Mouse (Mus musculus): Measurements from ENCODE around the gene Rabep1. TPM values are rescaled to one million over a fixed set of nuclear protein-coding genes. Genes with fewer than 3 reads are reported as not detected.

Gene Rabep1
- polyA plus RNA-seq, 1 experiment from 2014 or later: 29.5 TPM

GRCm38 (mm10) chr11:70964222-70964907 lies 119.8 kb downstream of the Rabep1 start:
- ATAC-seq (ENCODE audit: low FRiP score, low TSS enrichment): no peak
- H3K36me3 ChIP-seq (ENCODE audit: insufficient read depth, low read length): peaks cover 58% of the 10 kb centered on the region

GRCm38 (mm10) chr11:70969271-70969794 lies 124.8 kb downstream of the Rabep1 start:
- H3K27ac ChIP-seq (ENCODE audit: low read length): peak overlapping the region; percentile 69
- H3K4me3 ChIP-seq (ENCODE audit: low read length): peak overlapping the region; percentile 73
- H3K4me1 ChIP-seq (ENCODE audit: insufficient read depth, low read length): peaks cover 16% of the 10 kb centered on the region
- H3K9me3 ChIP-seq (ENCODE audit: low read length): no peaks in the 10 kb centered on the region
- under 1% methylated on average over 25 of the region's 25 CpGs for WGBS
- H3K36me3 ChIP-seq (ENCODE audit: insufficient read depth, low read length): peaks cover 28% of the 10 kb centered on the region
- 0 out of 2 replicates have a peak, but pooled peaks have one; percentile 5 for ATAC-seq (ENCODE audit: low FRiP score, low TSS enrichment)
- peak overlapping the region; percentile 85 for H3K9ac ChIP-seq (replicated peaks; ENCODE audit: low read length)
- peak overlapping the region; percentile 91 for H3K4me2 ChIP-seq (replicated peaks; ENCODE audit: low read depth, low read length)
- H3K27me3 ChIP-seq (ENCODE audit: insufficient read depth, low read length): no peaks in the 10 kb centered on the region

More at GRCm38 (mm10) chr11:70964222-70964907, 119.8 kb downstream of the Rabep1 start:
- Histone ChIP-seq H3K9me3 (ENCODE audit: low read length) (no peaks in the 10 kb centered on the region), H3K27me3 (ENCODE audit: insufficient read depth, low read length) (no peaks in the 10 kb centered on the region), H3K4me3 (ENCODE audit: low read length) (no peak overlapping the region), H3K4me1 (ENCODE audit: insufficient read depth, low read length) (peaks cover 11% of the 10 kb centered on the region), H3K9ac (replicated peaks; ENCODE audit: low read length) (no peak overlapping the region), H3K4me2 (replicated peaks; ENCODE audit: low read depth, low read length) (no peak overlapping the region), H3K27ac (ENCODE audit: low read length) (no peak overlapping the region)
- 87% methylated on average over 4 of the region's 4 CpGs for WGBS

DNA sequence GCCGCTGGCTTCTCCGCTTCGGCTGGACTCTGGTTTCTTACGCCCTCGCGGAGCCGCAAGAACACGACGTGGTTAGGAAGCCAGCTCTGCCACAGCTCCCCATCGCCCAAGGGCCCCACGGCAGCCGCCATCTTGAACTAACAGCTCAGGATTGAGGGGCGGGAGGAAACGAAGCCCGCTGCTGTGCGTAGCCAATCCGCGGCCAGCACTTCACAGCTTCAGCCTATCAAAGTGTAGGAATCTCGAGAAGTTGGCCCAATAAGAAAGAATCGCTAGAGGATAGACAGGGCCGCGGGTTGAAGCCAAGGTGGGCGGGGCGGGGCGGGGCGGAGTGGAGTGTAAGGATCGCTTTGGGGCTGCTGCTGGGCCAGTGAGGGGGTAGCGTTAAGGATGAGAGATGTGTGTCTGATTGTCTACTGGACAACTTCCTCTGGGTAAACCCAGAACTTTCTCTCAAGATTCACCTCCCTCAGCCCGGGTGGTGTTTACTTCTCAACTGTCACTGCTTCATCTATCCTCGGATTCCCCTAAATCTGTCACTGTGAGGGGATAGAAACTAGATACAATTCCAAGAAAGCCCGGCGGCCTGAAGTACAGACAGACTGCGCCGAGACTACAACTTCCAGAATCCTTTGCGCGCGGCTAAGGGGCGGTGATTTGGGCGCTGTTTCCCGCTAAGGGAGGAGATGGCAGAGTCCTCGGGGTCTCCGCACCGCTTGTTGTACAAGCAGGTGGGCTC lies 125.4 kb downstream of the Rabep1 start, which contains the start of the genes Nup88 and Rpain:
TSS of gene Nup88 (minus strand) at position 153 of the 739 bp plus-strand sequence.
TSS of gene Rpain (plus strand) at position 393 of the 739 bp plus-strand sequence.
- Histone ChIP-seq H3K4me3 (ENCODE audit: low read length) (peak within 1 kb of the TSS; percentile 73), H3K4me1 (ENCODE audit: insufficient read depth, low read length) (peaks cover 16% of the 10 kb centered on the region), H3K9me3 (ENCODE audit: low read length) (no peaks in the 10 kb centered on the region), H3K36me3 (ENCODE audit: insufficient read depth, low read length) (peaks cover 26% of the 10 kb centered on the region), H3K27me3 (ENCODE audit: insufficient read depth, low read length) (no peaks in the 10 kb centered on the region), H3K27ac (ENCODE audit: low read length) (peak within 1 kb of the TSS; percentile 94), H3K9ac (replicated peaks; ENCODE audit: low read length) (peak within 1 kb of the TSS; percentile 85), H3K4me2 (replicated peaks; ENCODE audit: low read depth, low read length) (peak within 1 kb of the TSS; percentile 91)
- WGBS: under 1% methylated on average over 43 of the region's 43 CpGs
- ATAC-seq (ENCODE audit: low FRiP score, low TSS enrichment): peak; percentile 99

- WGBS: 16% methylated on average over 24 of the region's 24 CpGs
- Histone ChIP-seq H3K27ac (ENCODE audit: low read length) (peak overlapping the region; percentile 94), H3K4me1 (ENCODE audit: insufficient read depth, low read length) (peaks cover 16% of the 10 kb centered on the region), H3K4me2 (replicated peaks; ENCODE audit: low read depth, low read length) (peak overlapping the region; percentile 91), H3K36me3 (ENCODE audit: insufficient read depth, low read length) (peaks cover 21% of the 10 kb centered on the region), H3K9me3 (ENCODE audit: low read length) (no peaks in the 10 kb centered on the region), H3K9ac (replicated peaks; ENCODE audit: low read length) (peak overlapping the region; percentile 76), H3K4me3 (ENCODE audit: low read length) (peak overlapping the region; percentile 73), H3K27me3 (ENCODE audit: insufficient read depth, low read length) (no peaks in the 10 kb centered on the region)
- peak; percentile 24 for ATAC-seq (ENCODE audit: low FRiP score, low TSS enrichment)
Measured at GRCm38 (mm10) chr11:70970560-70971540, 126.3 kb downstream of the Rabep1 start.

DNA sequence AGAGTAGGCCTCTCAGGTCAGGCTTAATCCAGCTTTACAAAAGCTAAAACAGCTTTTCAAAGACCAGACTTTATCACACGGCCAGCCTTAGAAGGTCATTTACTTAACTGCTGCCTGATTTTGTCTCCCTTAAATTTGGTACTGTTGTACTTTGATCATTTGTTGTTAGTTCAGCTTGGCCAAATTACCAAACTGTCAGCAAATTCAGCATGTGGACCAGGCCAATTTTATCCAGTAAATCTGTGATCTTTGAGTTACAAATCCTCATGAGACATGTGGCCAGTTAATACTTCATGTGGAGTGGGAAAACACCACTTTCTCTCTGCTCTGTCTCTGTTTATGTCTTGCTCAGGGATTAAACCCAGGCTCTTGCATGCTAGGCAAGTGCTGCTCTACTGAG lies 128.0 kb downstream of the Rabep1 start:
- H3K4me1 ChIP-seq (ENCODE audit: insufficient read depth, low read length): peaks cover 16% of the 10 kb centered on the region
- H3K9ac ChIP-seq (replicated peaks; ENCODE audit: low read length): no peak overlapping the region
- no peak overlapping the region for H3K27ac ChIP-seq (ENCODE audit: low read length)
- no peaks in the 10 kb centered on the region for H3K9me3 ChIP-seq (ENCODE audit: low read length)
- no peak for ATAC-seq (ENCODE audit: low FRiP score, low TSS enrichment)
- no peaks in the 10 kb centered on the region for H3K27me3 ChIP-seq (ENCODE audit: insufficient read depth, low read length)
- 62% methylated on average over 1 of the region's 1 CpGs for WGBS
- H3K4me3 ChIP-seq (ENCODE audit: low read length): no peak overlapping the region
- H3K36me3 ChIP-seq (ENCODE audit: insufficient read depth, low read length): peaks cover 28% of the 10 kb centered on the region
- H3K4me2 ChIP-seq (replicated peaks; ENCODE audit: low read depth, low read length): no peak overlapping the region

DNA sequence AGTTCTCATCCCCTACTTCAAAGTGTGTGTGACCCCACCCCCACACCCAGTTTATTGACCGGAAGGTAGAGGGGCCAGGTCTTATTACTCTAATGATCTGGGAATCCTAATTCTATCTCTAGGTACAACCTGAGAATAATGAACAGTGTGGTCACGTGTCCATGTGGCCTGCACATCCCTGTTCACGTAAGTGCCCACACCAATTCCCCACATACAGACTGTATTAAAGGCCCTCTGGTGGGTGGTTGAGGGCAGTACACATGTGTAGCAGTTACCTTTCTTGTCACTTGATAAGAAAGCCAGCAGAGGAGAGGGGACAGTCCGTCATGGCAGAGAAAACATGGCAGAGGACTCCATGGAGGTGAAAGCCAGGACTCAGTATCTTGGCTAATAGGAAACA lies 129.4 kb downstream of the Rabep1 start:
- Histone ChIP-seq H3K9me3 (ENCODE audit: low read length) (no peaks in the 10 kb centered on the region), H3K4me3 (ENCODE audit: low read length) (no peak overlapping the region), H3K9ac (replicated peaks; ENCODE audit: low read length) (no peak overlapping the region), H3K4me2 (replicated peaks; ENCODE audit: low read depth, low read length) (no peak overlapping the region), H3K4me1 (ENCODE audit: insufficient read depth, low read length) (peaks cover 7% of the 10 kb centered on the region; the same call in 1 of the 2 replicates), H3K36me3 (ENCODE audit: insufficient read depth, low read length) (peaks cover 39% of the 10 kb centered on the region), H3K27me3 (ENCODE audit: insufficient read depth, low read length) (no peaks in the 10 kb centered on the region), H3K27ac (ENCODE audit: low read length) (no peak overlapping the region)
- ATAC-seq (ENCODE audit: low FRiP score, low TSS enrichment): no peak
- 71% methylated on average over 4 of the region's 4 CpGs for WGBS

DNA sequence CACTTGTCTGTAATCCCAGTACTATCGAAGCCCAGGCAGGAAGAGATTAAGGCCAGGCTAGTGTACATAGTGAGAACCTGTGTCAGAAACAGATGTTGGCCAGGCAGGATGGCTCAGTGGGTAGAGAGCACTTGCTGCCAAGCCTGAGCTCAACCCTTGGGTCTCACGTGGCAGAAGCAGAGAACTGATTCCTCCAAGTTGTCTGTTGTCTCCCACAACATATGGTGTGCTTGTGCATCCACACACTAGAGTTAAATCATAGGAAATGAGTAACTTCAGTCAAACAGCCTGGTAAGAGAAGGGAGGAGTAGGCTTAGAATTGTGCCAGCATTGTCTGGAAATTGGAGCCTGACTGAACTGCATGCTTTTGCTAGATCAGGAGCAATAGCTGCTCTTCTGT lies 130.6 kb downstream of the Rabep1 start:
- Histone ChIP-seq H3K27me3 (ENCODE audit: insufficient read depth, low read length) (no peaks in the 10 kb centered on the region), H3K27ac (ENCODE audit: low read length) (no peak overlapping the region), H3K4me1 (ENCODE audit: insufficient read depth, low read length) (peaks cover 5% of the 10 kb centered on the region; the same call in 1 of the 2 replicates), H3K9me3 (ENCODE audit: low read length) (no peaks in the 10 kb centered on the region), H3K4me3 (ENCODE audit: low read length) (no peak overlapping the region), H3K36me3 (ENCODE audit: insufficient read depth, low read length) (peaks cover 50% of the 10 kb centered on the region), H3K4me2 (replicated peaks; ENCODE audit: low read depth, low read length) (no peak overlapping the region), H3K9ac (replicated peaks; ENCODE audit: low read length) (no peak overlapping the region)
- 76% methylated on average over 2 of the region's 2 CpGs for WGBS
- ATAC-seq (ENCODE audit: low FRiP score, low TSS enrichment): no peak

- H3K9me3 ChIP-seq (ENCODE audit: low read length): no peaks in the 10 kb centered on the region
- H3K4me2 ChIP-seq (replicated peaks; ENCODE audit: low read depth, low read length): no peak overlapping the region
- no peak overlapping the region for H3K9ac ChIP-seq (replicated peaks; ENCODE audit: low read length)
- H3K4me1 ChIP-seq (ENCODE audit: insufficient read depth, low read length): peaks cover 11% of the 10 kb centered on the region
- ATAC-seq (ENCODE audit: low FRiP score, low TSS enrichment): no peak
- peaks cover 60% of the 10 kb centered on the region for H3K36me3 ChIP-seq (ENCODE audit: insufficient read depth, low read length)
- H3K27ac ChIP-seq (ENCODE audit: low read length): no peak overlapping the region
- no peak overlapping the region for H3K4me3 ChIP-seq (ENCODE audit: low read length)
- no peaks in the 10 kb centered on the region for H3K27me3 ChIP-seq (ENCODE audit: insufficient read depth, low read length)
- 89% methylated on average over 6 of the region's 6 CpGs for WGBS
Measured at GRCm38 (mm10) chr11:70977293-70977692, 132.7 kb downstream of the Rabep1 start.

GRCm38 (mm10) chr11:70980232-70980631 lies 135.7 kb downstream of the Rabep1 start:
- peaks cover 59% of the 10 kb centered on the region for H3K36me3 ChIP-seq (ENCODE audit: insufficient read depth, low read length)
- no peak overlapping the region for H3K4me3 ChIP-seq (ENCODE audit: low read length)
- WGBS: 89% methylated on average over 6 of the region's 6 CpGs
- peaks cover 11% of the 10 kb centered on the region for H3K4me1 ChIP-seq (ENCODE audit: insufficient read depth, low read length)
- no peaks in the 10 kb centered on the region for H3K9me3 ChIP-seq (ENCODE audit: low read length)
- H3K27ac ChIP-seq (ENCODE audit: low read length): no peak overlapping the region
- ATAC-seq (ENCODE audit: low FRiP score, low TSS enrichment): no peak
- H3K4me2 ChIP-seq (replicated peaks; ENCODE audit: low read depth, low read length): no peak overlapping the region
- no peak overlapping the region for H3K9ac ChIP-seq (replicated peaks; ENCODE audit: low read length)
- no peaks in the 10 kb centered on the region for H3K27me3 ChIP-seq (ENCODE audit: insufficient read depth, low read length)
